Mouse (Mus musculus): Measurements from ENCODE around the gene Epha10. TPM values are rescaled to one million over a fixed set of nuclear protein-coding genes. Genes with fewer than 3 reads are reported as not detected.

Gene Epha10
- polyA plus RNA-seq (2017; shearing (Covaris generic)) = not detected

GRCm38 (mm10) chr4:124880599-124880998, at the start of gene Epha10:
TSS of gene Epha10 (plus strand) at chr4:124880899.

GRCm38 (mm10) chr4:124850261-124850913, 30.3 kb upstream of the Epha10 start, which contains the start of gene Yrdc:
TSS of gene Yrdc (plus strand) at chr4:124850679.

GRCm38 (mm10) chr4:124850933-124851658, 29.6 kb upstream of the Epha10 start, which contains the start of gene 1110065P20Rik:
TSS of gene 1110065P20Rik (minus strand) at chr4:124851196.

GRCm38 (mm10) chr4:124861283-124862188, 19.2 kb upstream of the Epha10 start, which contains the start of gene Maneal:
TSS of gene Maneal (minus strand) at chr4:124862171.

GRCm38 (mm10) chr4:124936613-124937471, 56.1 kb downstream of the Epha10 start, which contains the start of gene 9930104L06Rik:
TSS of gene 9930104L06Rik (plus strand) at chr4:124937048.

GRCm38 (mm10) chr4:124939211-124939610, 58.5 kb downstream of the Epha10 start, which contains the start of gene Cdca8:
TSS of gene Cdca8 (minus strand) at chr4:124939311.

Other genes with a start within 250 kb of the Epha10 start
- not detected for gene Pou3f1, start 224.1 kb upstream of the Epha10 start, polyA plus RNA-seq (2017; shearing (Covaris generic))
- gene Utp11, start 187.3 kb upstream of the Epha10 start, polyA plus RNA-seq (2017; shearing (Covaris generic)) = 80.7 TPM
- 0.99 TPM for gene Fhl3, start 180.2 kb upstream of the Epha10 start, polyA plus RNA-seq (2017; shearing (Covaris generic))
- 141 TPM for gene Sf3a3, start 166.1 kb upstream of the Epha10 start, polyA plus RNA-seq (2017; shearing (Covaris generic))
- 182 TPM for gene Inpp5b, start 139.0 kb upstream of the Epha10 start, polyA plus RNA-seq (2017; shearing (Covaris generic))
- gene Mtf1, start 78.8 kb upstream of the Epha10 start, polyA plus RNA-seq (2017; shearing (Covaris generic)) = 25.5 TPM
- gene Yrdc, start 30.2 kb upstream of the Epha10 start, polyA plus RNA-seq (2017; shearing (Covaris generic)) = 5.3 TPM
- 8.0 TPM for gene 1110065P20Rik, start 29.7 kb upstream of the Epha10 start, polyA plus RNA-seq (2017; shearing (Covaris generic))
- 0.28 TPM for gene Maneal, start 18.7 kb upstream of the Epha10 start, polyA plus RNA-seq (2017; shearing (Covaris generic))
- gene 9930104L06Rik, start 56.1 kb downstream of the Epha10 start, polyA plus RNA-seq (2017; shearing (Covaris generic)) = 21.0 TPM
- 16.5 TPM for gene Cdca8, start 58.4 kb downstream of the Epha10 start, polyA plus RNA-seq (2017; shearing (Covaris generic))
- not detected for gene Rspo1, start 105.5 kb downstream of the Epha10 start, polyA plus RNA-seq (2017; shearing (Covaris generic))
- gene Gnl2, start 135.7 kb downstream of the Epha10 start, polyA plus RNA-seq (2017; shearing (Covaris generic)) = 92.9 TPM
- gene Dnali1, start 184.8 kb downstream of the Epha10 start, polyA plus RNA-seq (2017; shearing (Covaris generic)) = not detected
- 17.0 TPM for gene Snip1, start 185.8 kb downstream of the Epha10 start, polyA plus RNA-seq (2017; shearing (Covaris generic))
- 64.3 TPM for gene Meaf6, start 204.2 kb downstream of the Epha10 start, polyA plus RNA-seq (2017; shearing (Covaris generic))
- gene Zc3h12a, start 246.9 kb downstream of the Epha10 start, polyA plus RNA-seq (2017; shearing (Covaris generic)) = 23.3 TPM

Data from inflammation-experienced regulatory T-cells, adult 16 weeks (primary cell).